Mouse (Mus musculus) ES-Bruce4 (cell line): Measurements from ENCODE around the gene Trp53bp1. TPM values are rescaled to one million over a fixed set of nuclear protein-coding genes. Genes with fewer than 3 reads are reported as not detected.

Experiments
- H3K27ac ChIP-seq: 2 replicates; pipeline ENCODE4 v1.5.1; 2012; ENCODE audit warnings: low read length, inconsistent platforms; ENCODE audit not compliant: insufficient read depth
- H3K27me3 ChIP-seq: 2 replicates; pipeline ENCODE4 v1.6.1; 2012; ENCODE audit warnings: mild to moderate bottlenecking, low read length, inconsistent platforms; ENCODE audit not compliant: control insufficient read depth, poor library complexity, insufficient read depth, severe bottlenecking
- H3K36me3 ChIP-seq: 2 replicates; pipeline ENCODE4 v1.6.1; 2012; ENCODE audit warnings: inconsistent platforms, mild to moderate bottlenecking, low read length, moderate library complexity; ENCODE audit not compliant: control insufficient read depth, poor library complexity, insufficient read depth, severe bottlenecking
- H3K4me1 ChIP-seq: one replicate; pipeline ENCODE4 v1.8.1; 2011; ENCODE audit warnings: low read length; ENCODE audit not compliant: control insufficient read depth, insufficient read depth
- H3K4me3 ChIP-seq: 2 replicates; pipeline ENCODE4 v1.5.1; 2011; ENCODE audit warnings: low read depth, mild to moderate bottlenecking, low read length
- H3K9ac ChIP-seq: 2 replicates; pipeline ENCODE4 v1.6.1; 2012; ENCODE audit warnings: low read depth, mild to moderate bottlenecking, inconsistent platforms; ENCODE audit not compliant: poor library complexity, severe bottlenecking
- H3K9me3 ChIP-seq: replicated peaks from 2 replicates; pipeline ENCODE4 v1.6.1; 2012; ENCODE audit warnings: mild to moderate bottlenecking, low read length, inconsistent platforms; ENCODE audit not compliant: control insufficient read depth, poor library complexity, insufficient read depth, severe bottlenecking
- CTCF ChIP-seq: IDR thresholded peaks from one replicate; pipeline ENCODE4 v1.8.1; 2011; ENCODE audit warnings: low read depth, low read length
- EP300 ChIP-seq: IDR thresholded peaks from 2 replicates; pipeline ENCODE4 v1.6.1; 2011; ENCODE audit warnings: low read depth, low read length; ENCODE audit not compliant: insufficient read depth
- POLR2A ChIP-seq: IDR thresholded peaks from one replicate; pipeline ENCODE4 v1.8.1; 2011; ENCODE audit warnings: low read length; ENCODE audit not compliant: insufficient read depth
- polyA plus RNA-seq: library from polyadenylated mRNA; stranded (reverse); fragments of >200 nt; gene quantifications from 2 replicates; pipeline ENCODE4 v1.2.4, GENCODE M21; 2011; ENCODE audit warnings: low read depth; ENCODE audit not compliant: missing spikeins, insufficient read depth, insufficient read length

Gene Trp53bp1
- polyA plus RNA-seq, 1 experiment: 76.2 TPM

GRCm38 (mm10) chr2:121195466-121195865, 75.7 kb downstream of the Trp53bp1 start:
- no peak overlapping the region for H3K9ac ChIP-seq
- H3K4me3 ChIP-seq: no peak overlapping the region
- no peaks in the 10 kb centered on the region for H3K9me3 ChIP-seq
- H3K27ac ChIP-seq: no peak overlapping the region
- no peaks in the 10 kb centered on the region for H3K4me1 ChIP-seq
- H3K36me3 ChIP-seq: peaks cover 73% of the 10 kb centered on the region
- no peaks in the 10 kb centered on the region for H3K27me3 ChIP-seq
- no peak for TF ChIP-seq EP300
- no peak for TF ChIP-seq CTCF
- no peak for TF ChIP-seq POLR2A

DNA sequence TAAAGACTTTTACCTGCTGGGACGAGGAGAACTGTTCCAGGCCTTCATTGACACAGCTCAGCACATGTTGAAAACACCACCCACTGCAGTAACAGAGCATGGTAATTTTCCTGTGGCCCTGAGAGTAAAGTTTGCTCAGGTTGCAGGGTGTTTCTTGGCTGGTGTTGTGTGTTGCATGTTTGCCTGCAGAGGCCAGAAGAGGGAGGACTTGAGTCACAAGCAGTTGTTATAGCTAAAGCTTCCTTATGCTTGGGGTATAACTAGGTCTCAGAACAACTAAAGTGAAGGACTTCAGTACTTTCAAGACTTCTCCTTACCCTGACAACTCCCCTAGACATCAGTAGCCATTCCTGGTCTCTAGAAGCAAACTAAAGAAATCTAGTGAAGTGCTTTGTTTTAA, 82.7 kb downstream of the Trp53bp1 start:
- Histone ChIP-seq H3K9me3 (no peaks in the 10 kb centered on the region), H3K4me3 (no peak overlapping the region), H3K9ac (no peak overlapping the region), H3K27me3 (no peaks in the 10 kb centered on the region), H3K4me1 (no peaks in the 10 kb centered on the region), H3K27ac (no peak overlapping the region), H3K36me3 (peaks cover 52% of the 10 kb centered on the region)
- no peak for TF ChIP-seq EP300
- TF ChIP-seq CTCF: no peak
- TF ChIP-seq POLR2A: no peak

DNA sequence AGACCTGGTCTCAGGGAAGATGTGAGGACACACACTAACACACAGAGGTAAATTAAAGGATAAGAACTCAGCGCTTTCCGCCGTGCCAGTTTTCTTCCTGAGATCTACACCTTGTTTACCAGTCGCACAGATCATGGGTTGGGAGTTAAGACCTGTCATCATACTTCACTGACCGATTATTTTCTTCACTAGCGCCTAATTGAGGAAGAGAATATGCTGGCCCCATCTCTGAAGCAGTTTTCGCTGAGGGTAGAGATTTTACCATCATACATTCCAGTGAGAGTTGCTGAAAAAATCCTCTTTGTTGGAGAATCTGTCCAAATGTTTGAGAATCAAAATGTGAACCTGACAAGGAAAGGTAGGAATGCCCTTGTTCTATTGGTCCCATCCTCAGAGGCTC, 87.1 kb downstream of the Trp53bp1 start:
- Histone ChIP-seq H3K9me3 (no peaks in the 10 kb centered on the region), H3K27me3 (no peaks in the 10 kb centered on the region), H3K4me3 (no peak overlapping the region), H3K36me3 (peaks cover 28% of the 10 kb centered on the region), H3K27ac (no peak overlapping the region), H3K9ac (no peak overlapping the region), H3K4me1 (no peaks in the 10 kb centered on the region)
- no peak for TF ChIP-seq EP300
- no peak for TF ChIP-seq CTCF
- TF ChIP-seq POLR2A: no peak

DNA sequence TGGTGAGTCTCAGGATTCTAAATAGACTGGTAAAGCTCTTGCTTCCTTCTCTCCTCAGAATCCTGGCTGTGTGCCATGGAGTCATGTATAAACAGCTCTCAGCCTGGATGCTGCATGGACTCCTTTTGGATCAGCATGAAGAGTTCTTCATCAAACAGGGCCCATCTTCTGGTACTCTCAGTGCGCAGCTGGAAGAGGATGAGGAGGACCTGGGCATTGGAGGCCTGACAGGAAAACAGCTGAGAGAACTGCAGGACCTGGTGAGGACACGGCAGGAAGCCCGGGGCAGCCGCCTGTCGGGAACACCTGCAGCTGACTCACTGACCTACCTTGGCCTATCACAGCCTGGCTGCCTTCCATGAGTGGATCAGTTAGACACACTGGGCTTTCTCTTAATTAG, 87.8 kb downstream of the Trp53bp1 start:
- Histone ChIP-seq H3K27me3 (no peaks in the 10 kb centered on the region), H3K36me3 (peaks cover 29% of the 10 kb centered on the region), H3K4me1 (no peaks in the 10 kb centered on the region), H3K9ac (no peak overlapping the region), H3K9me3 (no peaks in the 10 kb centered on the region), H3K27ac (no peak overlapping the region), H3K4me3 (no peak overlapping the region)
- TF ChIP-seq POLR2A: no peak
- TF ChIP-seq CTCF: no peak
- no peak for TF ChIP-seq EP300

DNA sequence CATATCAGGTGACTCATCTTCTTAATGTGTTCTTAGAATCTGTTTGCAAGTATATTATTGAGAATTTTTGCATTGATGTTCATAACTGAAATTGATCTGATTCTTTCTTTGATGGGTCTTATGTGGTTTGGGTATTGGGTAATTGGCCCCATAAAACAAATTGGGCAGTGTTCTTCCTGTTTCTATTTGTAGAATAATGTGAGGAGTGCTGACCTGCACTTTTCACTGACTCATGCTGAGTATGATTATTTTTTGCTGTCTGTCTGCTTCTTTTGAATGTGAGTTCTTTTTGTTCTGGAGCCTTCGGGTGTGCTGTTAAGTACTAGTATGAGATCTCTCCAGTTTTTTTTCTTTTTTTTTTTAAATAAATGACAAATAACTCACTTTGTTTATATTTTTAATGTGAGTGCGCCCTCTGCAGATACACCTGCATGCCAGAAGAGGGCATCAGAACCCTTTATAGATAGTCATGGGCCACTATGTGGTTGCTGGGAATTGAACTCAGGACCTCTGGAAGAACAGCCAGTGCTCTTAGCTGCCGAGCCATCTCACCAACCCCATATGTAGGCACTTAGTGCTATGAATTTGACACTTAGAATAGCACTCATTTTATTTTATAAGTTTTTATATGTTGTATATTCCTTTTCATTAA, 92.3 kb downstream of the Trp53bp1 start:
- H3K27ac ChIP-seq: no peak overlapping the region
- no peak overlapping the region for H3K4me3 ChIP-seq
- H3K9ac ChIP-seq: no peak overlapping the region
- peaks cover 16% of the 10 kb centered on the region for H3K36me3 ChIP-seq
- no peaks in the 10 kb centered on the region for H3K9me3 ChIP-seq
- H3K4me1 ChIP-seq: no peaks in the 10 kb centered on the region
- TF ChIP-seq EP300 (no peak), CTCF (no peak), POLR2A (no peak)
- no peaks in the 10 kb centered on the region for H3K27me3 ChIP-seq

DNA sequence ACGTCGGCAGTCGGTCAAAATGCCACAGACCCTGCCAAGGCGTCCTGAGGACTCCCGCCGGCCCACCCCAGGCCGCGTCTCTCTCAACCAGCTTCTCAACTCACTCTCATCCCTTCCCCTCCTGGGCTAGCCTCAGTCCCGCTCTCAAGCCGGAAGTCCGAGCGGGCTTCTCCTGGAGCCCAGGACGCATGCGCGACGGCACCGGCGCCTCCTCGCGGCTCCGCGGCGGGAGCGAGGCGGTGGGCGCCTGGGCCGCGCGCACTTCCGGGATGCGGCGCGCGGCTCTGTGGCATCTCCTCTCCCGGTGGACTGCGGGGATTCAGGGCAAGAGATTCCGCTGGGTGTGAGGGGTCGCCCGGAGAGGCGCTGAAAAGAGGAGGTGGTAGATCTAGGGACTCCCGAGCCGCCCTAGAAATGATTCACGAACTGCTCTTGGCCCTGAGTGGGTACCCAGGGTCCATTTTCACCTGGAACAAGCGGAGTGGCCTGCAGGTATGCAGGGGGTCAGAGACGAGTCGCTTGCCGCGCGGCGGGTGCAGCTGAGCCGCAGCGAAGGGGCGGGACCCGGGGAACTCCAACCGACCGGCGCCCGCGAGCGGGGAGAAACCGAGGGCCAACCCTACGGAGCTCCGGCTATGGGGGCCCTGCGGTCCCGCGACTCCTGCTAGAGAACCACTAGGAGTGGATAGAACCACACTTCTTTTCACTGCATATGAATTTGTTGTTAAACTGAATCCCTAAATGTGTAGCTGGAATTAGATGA, 100.0 kb downstream of the Trp53bp1 start, which contains the start of gene Zscan29:
TSS of gene Zscan29 (minus strand) at position 146 of the 763 bp plus-strand sequence.
- no peaks in the 10 kb centered on the region for H3K9me3 ChIP-seq
- peak within 1 kb of the TSS; percentile 13; the same call in 1 of the 2 replicates for H3K27ac ChIP-seq
- H3K4me1 ChIP-seq: no peaks in the 10 kb centered on the region
- TF ChIP-seq EP300 (no peak), POLR2A (peak; percentile 26)
- peak within 1 kb of the TSS; percentile 95 for H3K4me3 ChIP-seq
- H3K36me3 ChIP-seq: peaks cover 8% of the 10 kb centered on the region
- no peaks in the 10 kb centered on the region for H3K27me3 ChIP-seq
- H3K9ac ChIP-seq: peak within 1 kb of the TSS; percentile 98
